Mouse (Mus musculus) v-Abl transformed pro-B cells (cell line): Measurements from ENCODE around the gene Psmb4.

Experiments
- in situ Hi-C, 2 experiments: fragments of 400-800 bp; cut with MboI; formaldehyde crosslinking; loops; one replicate each; pipeline ENCODE4 v1.15.1; 2025; ENCODE audit not compliant: unreplicated experiment in 2 of 2

Psmb4 gene

DNA sequence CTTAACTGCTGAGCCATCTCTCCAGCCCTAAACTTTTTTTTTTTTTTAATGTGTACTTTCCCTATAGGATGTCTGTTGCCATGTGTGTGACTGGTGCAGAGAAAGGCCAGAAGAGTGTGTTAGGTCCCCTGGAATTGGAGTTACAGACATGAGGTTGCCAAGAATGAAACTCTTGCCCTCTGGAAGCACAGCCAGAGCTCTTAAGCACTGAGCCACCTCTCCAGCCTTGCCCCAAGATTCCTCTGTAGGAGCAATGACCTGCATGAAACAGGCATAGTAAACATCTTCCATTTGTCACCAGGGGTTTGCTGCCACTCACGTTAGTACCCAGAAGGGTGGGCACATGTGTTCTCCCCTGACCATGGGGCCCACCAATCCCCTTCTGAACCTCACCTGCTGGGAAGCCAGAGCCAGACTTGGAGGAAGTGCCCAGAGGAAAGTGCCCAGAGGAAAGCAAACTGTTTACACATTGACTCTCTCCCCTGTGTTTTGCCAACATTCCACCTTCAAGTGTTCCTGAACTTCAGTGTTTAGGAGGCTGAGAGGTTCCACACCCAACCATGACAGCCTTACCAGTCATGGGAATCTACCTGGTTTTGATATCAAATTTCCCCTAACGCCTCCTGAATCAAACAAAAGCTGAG lies 24.4 kb upstream of the Psmb4 start:
- in situ Hi-C loops = no loop called here

DNA sequence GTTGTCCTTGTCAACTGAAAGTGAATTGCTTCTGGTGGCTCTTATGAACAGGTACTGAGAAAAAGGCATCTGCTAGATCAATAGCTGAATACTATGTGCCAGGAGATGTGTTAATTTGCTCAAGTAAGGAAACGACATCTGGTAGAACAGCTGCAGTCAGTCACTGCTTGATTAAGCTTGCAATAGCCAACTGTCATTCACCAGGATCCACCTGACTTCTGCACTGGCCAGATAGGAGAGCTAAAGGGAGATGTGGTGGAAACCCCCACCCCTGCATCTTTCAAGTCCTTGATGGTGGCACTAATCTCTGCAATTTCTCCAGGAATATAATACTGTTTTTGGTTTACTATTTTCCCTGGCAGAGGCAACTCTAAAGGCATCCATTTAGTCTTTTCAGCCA lies 19.7 kb upstream of the Psmb4 start:
- in situ Hi-C loops = loop anchor here (5.0 to 10.0 kb wide), 4 partner anchors 78 to 539 kb away; no protein-coding TSS in a partner anchor

DNA sequence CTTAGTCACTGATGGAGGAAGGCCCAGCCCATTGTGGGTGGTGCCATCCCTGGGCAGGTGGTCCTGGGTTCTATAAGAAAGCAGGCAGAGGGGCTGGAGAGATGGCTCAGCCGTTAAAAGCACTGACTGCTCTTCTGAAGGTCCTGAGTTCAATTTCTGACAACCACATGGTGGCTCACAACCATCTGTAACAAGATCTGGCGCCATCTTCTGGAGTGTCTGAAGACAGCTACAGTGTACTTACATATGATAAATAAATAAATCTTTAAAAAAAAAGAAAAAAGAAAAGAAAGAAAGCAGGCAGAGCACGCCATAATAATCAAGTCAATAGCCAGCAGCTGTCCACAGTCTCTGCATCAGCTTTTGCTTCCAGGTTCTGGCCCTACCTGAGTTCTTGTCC lies 18.0 kb upstream of the Psmb4 start:
- in situ Hi-C loops = loop anchor here (5.0 to 10.0 kb wide), 7 partner anchors 38 to 537 kb away; no protein-coding TSS in a partner anchor

DNA sequence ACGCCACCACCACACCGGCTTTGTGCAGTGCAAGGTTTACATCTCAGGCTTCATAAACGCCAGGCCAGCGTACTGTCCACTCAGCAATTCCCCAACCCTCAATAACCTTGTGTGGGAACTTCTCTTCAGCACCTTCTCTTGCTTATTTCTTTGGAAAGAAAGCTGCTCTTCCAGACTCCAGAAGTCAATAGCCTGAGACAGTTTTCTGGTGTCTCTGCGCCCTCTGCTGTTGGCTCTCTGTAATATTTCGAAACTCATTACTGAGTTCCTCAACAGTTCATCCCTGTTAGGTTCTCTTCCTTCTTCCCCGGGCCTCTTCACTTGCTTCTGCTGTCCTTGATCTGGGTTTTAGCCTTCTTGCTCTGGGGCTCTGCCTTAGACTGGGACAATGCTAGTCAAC lies 16.0 kb upstream of the Psmb4 start:
- in situ Hi-C loops = loop anchor here (5.0 to 10.0 kb wide), 7 partner anchors 40 to 535 kb away; no protein-coding TSS in a partner anchor

DNA sequence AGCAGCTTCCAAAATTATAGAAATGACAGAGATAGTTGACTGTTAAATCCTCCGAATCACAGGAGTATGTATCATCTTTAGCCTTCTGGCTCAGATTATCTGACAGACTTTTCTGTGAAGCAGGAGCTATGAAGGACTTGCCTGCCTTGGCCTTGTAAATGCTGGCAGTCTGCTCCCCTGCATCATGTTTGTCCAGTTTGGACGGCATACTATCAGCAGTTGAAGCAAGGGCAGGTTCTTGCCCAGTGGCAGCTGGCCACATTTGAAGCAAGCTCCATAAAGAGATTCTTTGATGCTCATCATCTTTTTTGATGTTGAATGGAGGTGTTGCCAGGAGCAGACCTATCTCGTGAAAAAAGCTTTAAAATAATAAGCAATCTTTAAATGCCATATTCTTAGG lies 7.3 kb upstream of the Psmb4 start:
- in situ Hi-C loops = no loop called here

DNA sequence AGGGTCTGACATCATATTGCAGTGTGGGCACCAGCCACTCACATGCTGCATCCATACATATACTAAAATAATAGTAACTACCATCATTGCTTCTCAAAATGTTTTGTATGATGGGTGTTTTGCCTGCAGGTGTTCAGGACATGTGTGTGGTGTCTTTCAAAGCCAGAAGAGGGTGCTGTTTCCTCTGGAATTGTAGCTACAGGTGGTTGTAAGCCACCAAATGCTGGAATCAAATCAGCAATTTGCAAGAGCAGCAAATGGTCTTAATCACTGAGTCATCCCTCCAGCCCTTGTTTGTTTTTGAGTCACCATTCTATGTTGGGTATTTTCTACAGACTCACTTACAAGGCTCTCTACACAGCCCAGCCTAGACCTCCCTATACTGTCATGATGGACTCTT lies 1.8 kb upstream of the Psmb4 start:
- in situ Hi-C loops = no loop called here

DNA sequence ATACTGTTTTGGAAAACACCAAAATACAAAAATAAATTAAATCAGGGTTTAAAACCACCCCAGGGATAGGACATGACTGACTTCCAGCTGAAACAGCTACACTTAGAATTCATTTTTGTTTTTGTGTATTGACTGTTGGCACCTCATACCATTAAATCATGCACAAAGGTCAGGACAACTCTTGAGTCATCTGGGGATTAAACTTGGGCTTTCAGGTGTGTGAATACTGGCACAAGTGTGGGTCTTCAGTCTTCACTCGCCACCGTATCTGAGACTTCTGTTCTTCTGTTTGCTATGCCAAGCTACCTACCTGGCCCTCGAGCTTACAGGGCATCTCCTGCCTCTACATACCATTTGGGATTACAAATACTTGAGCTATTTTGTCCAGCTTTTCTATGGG lies 4.2 kb downstream of the Psmb4 start:
- in situ Hi-C loops = no loop called here

DNA sequence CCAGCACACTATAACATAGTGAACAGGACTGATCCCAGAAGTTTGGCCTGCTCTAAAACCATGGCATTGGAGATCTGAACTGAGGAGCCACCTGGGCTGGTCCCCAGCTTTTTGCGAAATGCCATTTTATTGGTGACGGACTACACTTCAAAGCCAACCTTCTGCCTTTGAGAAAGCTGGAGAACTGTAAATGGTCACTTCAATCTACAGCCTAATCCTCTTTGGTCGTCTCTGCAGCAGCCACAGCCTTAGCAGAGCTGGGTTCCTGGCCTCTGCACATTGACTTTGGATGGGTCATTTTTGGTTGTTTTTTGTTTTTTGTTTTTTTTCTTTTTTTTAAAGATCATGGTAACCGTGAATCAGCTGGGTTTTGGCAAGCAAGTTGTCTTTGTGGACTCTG lies 4.9 kb downstream of the Psmb4 start:
- in situ Hi-C loops = no loop called here

DNA sequence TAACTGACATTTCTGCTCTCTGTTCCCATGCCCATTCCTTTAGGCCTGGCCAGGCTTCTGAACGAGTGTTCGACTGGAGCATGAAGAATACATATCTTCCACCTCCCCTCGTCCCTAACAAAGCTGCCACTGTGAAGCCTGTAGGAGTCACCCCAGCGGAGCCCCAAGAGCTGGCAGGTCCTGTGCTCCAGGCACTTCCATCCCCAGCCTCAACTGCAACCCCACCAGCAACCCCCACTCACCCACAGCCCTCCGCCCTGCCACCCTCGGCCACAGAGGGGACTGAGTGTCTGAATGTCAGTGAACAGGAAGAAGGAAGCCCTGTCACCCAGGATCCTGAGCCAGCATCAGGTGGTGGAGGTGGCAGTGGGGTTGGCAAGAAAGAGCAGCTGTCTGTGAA lies 8.1 kb downstream of the Psmb4 start:
- in situ Hi-C loops = no loop called here

DNA sequence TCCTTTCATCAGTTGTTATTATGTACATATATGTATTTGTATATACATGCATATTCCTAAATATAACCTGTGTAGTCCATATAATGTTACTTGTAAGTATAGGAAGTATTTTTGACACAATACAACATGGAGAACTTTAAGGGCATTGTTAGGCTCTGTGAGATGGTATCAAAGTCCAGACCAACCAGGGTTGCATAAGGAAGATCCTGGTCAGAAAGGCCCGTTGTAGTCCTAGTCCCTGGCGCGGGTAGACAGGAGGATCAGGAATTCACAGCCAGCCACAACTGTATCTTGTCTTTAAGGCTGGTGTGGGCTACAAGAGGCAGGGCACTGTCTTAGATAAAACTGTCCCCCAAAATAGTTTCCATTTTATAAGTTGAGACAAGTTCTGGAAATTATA lies 17.8 kb downstream of the Psmb4 start:
- in situ Hi-C loops = no loop called here

DNA sequence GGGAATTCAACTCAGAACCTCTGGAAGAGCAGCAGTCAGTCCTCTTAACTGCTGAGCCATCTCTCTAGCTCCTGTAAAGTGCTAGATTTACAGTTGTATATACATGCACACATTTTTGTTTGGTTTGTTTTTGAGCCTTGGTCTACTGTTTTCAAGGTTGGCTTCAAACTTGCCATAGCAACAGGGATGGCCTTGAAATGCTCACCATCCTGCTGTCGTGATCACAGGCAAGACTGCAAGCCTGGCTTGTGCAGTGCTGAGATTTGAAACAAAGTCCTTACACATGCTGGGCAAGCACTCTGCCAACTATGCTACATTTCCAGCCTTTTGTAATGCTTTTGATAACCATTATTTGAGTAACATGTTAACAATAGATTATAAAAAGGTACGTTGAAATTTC lies 27.3 kb downstream of the Psmb4 start:
- in situ Hi-C loops = loop anchor here in 1 of 2 experiments (5.0 kb wide), 1 partner anchor 407 kb away; no protein-coding TSS in a partner anchor

DNA sequence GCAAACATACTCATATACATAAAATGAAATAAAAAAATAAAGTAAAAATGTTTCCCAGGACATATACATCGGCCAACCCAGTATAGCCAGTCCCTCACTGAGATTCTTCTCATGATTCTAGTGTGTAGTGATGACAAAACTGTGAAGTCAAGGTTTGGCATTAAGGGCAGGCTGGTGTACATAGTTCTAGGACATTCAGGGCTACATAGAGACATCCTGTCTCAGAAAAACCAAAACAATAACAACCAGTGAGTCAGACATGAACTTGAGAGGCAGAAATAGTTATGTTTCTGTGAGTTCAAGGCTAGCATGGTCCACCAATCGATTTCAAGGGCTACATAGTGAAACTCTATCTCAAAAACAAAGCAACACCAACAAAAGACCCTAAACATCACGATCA lies 34.5 kb downstream of the Psmb4 start:
- in situ Hi-C loops = no loop called here

DNA sequence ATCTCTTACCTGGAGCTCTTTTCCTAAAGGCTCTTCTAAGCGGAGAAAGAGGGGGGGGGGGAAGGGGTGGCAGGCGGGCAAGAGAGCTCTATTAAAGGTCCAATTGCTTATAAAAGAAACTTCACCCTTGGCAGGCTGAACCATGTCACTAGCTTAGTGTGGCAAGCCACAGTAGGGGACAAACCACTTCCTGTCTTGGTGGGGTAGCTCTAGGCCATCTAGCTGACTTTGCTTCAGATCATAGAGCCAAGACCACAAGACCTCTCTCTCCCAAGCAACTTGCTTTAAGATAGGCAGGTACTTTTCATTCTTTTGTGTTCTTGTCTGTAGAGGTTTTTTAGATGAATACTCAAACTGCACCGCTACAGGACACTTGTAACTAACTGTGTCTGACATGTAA lies 35.0 kb downstream of the Psmb4 start:
- in situ Hi-C loops = no loop called here

DNA sequence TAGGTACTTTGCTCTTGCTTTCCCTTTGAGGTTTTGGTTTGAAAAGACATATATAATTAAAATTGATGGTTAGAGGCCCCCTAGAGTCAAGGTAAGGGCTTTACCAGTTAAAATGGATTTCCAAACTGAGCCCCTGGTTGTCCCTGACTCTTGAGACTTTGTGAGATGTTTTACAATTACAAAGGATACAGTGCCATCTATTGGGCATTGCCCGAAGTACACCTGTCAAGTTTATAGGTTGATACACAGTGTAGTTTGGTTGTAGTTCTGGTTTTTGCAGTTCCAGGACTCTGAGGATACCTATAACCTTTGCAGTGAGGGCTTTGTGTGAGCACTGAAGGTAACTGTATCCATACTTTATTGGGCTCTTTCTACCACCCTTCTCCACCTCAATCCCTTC lies 37.4 kb downstream of the Psmb4 start:
- in situ Hi-C loops = loop anchor here (5.0 to 25.0 kb wide), 5 partner anchors 227 to 1287 kb away; partner anchors contain the start of genes C2cd4d (in 1 of the 2) and S100a10 (in 1 of the 2)

DNA sequence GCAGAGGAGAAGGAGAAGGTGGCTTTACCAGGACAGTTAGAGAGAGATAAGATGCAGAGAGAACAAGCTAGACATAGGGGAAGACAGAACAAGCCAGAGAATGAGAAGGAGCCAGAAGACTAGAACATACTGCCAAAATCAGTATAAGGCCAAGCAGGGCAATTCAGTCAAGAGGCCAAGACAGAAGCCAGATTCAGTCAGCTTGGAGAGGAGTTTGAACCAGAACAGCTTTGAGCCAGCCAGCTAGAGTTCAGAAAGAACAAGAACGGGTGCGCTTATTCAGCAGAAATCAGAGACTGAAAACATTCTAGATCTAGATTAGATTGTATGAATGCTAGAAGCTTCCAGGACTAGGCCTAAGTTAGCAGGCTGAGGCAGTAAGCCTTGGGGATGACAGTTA lies 39.4 kb downstream of the Psmb4 start:
- in situ Hi-C loops = loop anchor here (5.0 to 25.0 kb wide), 5 partner anchors 225 to 1285 kb away; partner anchors contain the start of genes C2cd4d (in 1 of the 2) and S100a10 (in 1 of the 2)

DNA sequence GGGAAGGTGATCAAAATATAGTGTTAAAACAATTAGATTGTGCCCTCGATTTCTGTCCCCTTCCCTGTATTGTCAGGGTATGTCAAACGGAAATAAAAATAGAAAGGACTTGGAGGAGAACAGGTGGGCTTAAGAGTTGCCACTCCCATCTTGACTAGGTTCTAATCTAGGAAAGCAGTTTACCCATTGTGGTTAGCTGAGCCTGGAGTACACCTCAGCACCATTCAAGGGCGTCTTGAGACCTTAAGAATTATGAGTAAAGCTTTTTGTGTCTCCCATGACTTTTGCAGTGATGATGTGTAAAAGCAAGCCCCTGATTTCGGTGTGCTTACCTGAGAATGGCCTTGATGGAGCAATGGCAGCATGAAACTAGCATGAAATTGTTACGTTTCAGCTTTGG lies 47.7 kb downstream of the Psmb4 start:
- in situ Hi-C loops = loop anchor here in 1 of 2 experiments (25.0 kb wide), 1 partner anchor 1277 kb away; the partner anchor contains the start of gene S100a10

DNA sequence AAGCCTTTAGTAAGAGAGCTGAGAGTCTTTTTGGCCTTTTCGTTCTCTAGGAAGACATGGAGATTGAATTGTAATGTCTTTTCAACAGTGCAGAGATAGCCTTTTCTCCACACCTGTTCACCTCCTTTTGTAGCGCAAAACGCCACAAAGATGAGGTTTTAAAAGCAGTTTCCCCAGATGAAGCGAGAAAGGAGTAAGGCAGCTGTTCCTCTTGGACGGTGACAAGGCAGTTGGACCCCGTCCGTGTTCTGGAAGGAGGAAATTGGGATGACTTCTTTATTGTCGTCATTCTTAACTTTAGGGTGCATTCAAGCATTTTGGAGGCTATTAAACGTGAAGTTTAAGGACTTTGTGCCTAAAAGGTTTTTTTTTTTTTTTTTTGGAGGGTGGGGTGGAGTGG lies 48.1 kb downstream of the Psmb4 start:
- in situ Hi-C loops = loop anchor here in 1 of 2 experiments (25.0 kb wide), 1 partner anchor 1276 kb away; the partner anchor contains the start of gene S100a10

DNA sequence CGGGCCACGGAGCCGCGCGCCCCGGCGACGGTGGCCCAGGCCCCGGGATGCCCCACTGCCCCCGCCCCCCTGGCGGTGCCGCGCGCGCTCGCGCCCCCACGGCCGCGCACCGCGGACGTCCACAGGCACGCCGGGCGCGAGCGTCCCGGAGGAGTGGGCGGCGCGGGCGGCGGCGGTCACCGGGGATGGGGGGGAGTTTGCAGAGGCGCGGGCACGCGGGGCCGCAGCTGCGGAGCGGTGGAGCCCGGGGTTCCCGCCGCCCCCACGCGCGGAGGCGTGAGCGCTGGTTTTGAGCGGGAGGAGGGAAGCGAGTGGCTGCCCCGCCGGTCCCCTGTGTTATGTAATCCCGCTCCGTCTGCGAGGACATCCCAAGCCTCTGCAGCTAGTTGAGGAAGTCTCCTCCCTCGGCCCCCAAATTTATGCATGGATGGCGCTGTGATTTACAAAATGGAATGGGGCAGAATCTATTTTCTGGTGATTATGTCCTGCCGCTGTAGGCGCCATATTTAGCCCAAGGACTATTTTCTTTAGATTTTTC lies 48.7 kb downstream of the Psmb4 start:
- in situ Hi-C loops = loop anchor here in 1 of 2 experiments (25.0 kb wide), 1 partner anchor 1276 kb away; the partner anchor contains the start of gene S100a10

DNA sequence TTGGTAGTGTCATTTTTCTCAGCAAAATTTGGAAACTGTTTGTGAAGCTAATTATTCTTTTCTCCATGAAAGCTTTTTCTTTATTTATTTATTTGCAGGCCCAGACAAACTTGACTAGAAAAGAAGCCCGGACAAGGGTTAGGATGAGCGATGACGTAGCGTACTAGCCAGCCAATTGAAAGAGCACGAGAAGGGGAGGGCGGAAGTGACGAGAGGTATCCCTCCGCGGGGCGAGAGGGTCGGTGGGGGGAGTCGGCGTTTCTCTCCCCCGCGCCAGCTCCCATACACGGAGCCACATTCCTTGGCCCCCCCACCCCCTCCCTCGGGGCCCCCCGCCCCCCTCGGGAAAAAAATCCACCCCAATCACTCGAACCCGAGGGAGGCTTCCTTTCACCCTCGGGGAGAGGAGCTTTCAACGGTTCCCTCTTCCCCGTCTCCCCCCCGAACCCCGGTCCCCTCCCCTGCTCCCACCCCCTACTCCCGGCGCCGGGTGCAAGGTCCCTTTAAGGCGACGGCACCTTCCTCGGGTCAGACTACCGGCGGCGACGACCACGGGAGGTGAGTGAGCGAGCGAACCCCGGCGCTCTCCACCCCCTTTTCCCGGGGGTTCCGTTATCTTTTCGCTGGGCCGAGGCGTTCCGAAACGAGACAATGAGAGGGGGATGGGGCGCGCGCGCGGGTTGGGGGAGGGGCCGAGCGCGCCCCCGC lies 49.4 kb downstream of the Psmb4 start, which contains the start of gene Pogz:
Pogz (plus strand) TSS at position 385 of the 708 bp plus-strand sequence.
- in situ Hi-C loops = loop anchor here in 1 of 2 experiments (25.0 kb wide), 1 partner anchor 1275 kb away; the partner anchor contains the start of gene S100a10

DNA sequence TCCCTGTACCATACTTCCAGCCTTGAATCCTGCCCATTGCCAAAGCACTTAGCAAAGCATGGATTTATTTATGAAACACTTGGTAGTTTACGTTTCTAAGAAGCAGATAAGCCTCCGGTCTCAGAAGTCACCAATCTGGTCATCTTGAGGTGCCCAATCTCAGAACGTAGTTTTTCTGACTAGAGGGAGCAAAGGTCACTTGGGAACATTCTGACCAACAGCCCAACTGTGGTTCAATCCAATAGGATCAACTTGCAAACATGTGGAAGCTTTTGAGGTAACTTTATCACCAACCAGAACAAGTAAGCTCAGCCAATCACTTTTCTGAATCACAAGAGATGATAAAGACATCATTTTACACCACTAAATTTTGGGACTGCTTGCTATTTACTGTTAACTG lies 51.4 kb downstream of the Psmb4 start:
- in situ Hi-C loops = loop anchor here in 1 of 2 experiments (25.0 kb wide), 1 partner anchor 1273 kb away; the partner anchor contains the start of gene S100a10
